Mouse (Mus musculus) liver, postnatal 0 days (tissue): Measurements from ENCODE around the gene Hltf.
"Not testable (repeated sequence)": the region's sequence is repeated elsewhere in the genome, so short reads cannot be mapped to it uniquely, and the experiment has no call there.

Experiments
- CTCF ChIP-seq: sonication (generic); IDR thresholded peaks from 2 replicates; pipeline ENCODE4 v1.5.1; 2016; ENCODE audit warnings: antibody characterized with exemption, low read depth
- EP300 ChIP-seq: IDR thresholded peaks from 2 replicates; pipeline ENCODE4 v1.6.1; 2016; ENCODE audit warnings: antibody characterized with exemption, low read depth, mild to moderate bottlenecking

DNA sequence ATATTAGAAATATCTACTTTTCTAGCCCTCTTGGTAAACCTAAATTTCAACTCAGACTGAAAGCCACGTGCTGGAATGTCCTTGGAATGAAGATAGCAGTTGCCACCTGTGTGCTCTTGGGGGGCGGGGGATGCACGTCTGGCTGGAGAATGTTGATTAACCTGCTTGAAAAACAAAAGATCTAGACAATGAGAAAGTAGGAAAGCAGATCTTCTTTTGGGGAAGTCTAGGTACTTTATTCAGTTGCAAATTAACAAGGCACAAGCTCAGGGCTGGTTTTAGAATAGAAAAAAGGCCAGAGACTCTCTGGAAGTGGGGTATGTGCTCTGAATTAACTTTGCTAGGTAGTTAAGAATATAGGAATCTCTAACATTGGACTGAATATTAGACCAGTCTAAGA lies 12.9 kb upstream of the Hltf start:
- TF ChIP-seq CTCF, EP300: not testable (repeated sequence)
